Mouse (Mus musculus) C2C12 (cell line): ENCODE data around the gene Txlna. TPM values are rescaled to one million over a fixed set of nuclear protein-coding genes. Genes with fewer than 3 reads are reported as not detected.

Experiments used
- H3K27me3 ChIP-seq: one replicate; pipeline ENCODE4 v1.6.1; 2011; ENCODE audit not compliant: control insufficient read depth, insufficient read depth, insufficient read length
- H3K36me3 ChIP-seq: one replicate; pipeline ENCODE4 v1.6.1; 2011; ENCODE audit not compliant: control insufficient read depth, insufficient read depth
- H3K4me3 ChIP-seq: one replicate; pipeline ENCODE4 v1.5.1; 2011; ENCODE audit warnings: mild to moderate bottlenecking, control low read depth; ENCODE audit not compliant: poor library complexity, insufficient read depth, severe bottlenecking
- H3K79me2 ChIP-seq: one replicate; pipeline ENCODE4 v1.6.1; 2011; ENCODE audit not compliant: control insufficient read depth, insufficient read depth
- H3K79me3 ChIP-seq: one replicate; pipeline ENCODE4 v1.6.1; 2011; ENCODE audit warnings: low read depth, control low read depth
- H3ac ChIP-seq: one replicate; pipeline ENCODE3; 2011; ENCODE audit warnings: low read depth; ENCODE audit not compliant: control insufficient read depth, insufficient read length
- CEBPB ChIP-seq: IDR thresholded peaks from one replicate; pipeline ENCODE4 v1.6.1; 2011; ENCODE audit warnings: low read depth, mild to moderate bottlenecking, control low read depth, moderate library complexity
- CTCF ChIP-seq: IDR thresholded peaks from one replicate; pipeline ENCODE4 v1.5.1; 2011; ENCODE audit not compliant: control insufficient read depth, insufficient read depth, insufficient read length
- FOSL1 ChIP-seq: IDR thresholded peaks from one replicate; pipeline ENCODE4 v1.8.0; 2011; ENCODE audit warnings: mild to moderate bottlenecking, low read length; ENCODE audit not compliant: poor library complexity, insufficient read depth, severe bottlenecking
- MAX ChIP-seq: IDR thresholded peaks from one replicate; pipeline ENCODE4 v1.6.1; 2011; ENCODE audit warnings: mild to moderate bottlenecking, control low read depth
- MYOD1 ChIP-seq: IDR thresholded peaks from one replicate; pipeline ENCODE4 v1.6.1; 2011; ENCODE audit warnings: low read depth; ENCODE audit not compliant: control insufficient read depth, insufficient read length
- MYOG ChIP-seq: IDR thresholded peaks from one replicate; pipeline ENCODE4 v1.6.1; 2011; ENCODE audit not compliant: control insufficient read depth, insufficient read length; ENCODE audit errors: extremely low read depth
- USF1 ChIP-seq: IDR thresholded peaks from one replicate; pipeline ENCODE4 v1.6.1; 2011; ENCODE audit warnings: low read depth, mild to moderate bottlenecking, control low read depth, moderate library complexity
- polyA plus RNA-seq: library from polyadenylated mRNA; unstranded; fragments of >200 nt; fragmentation: generic; extraction: Trizol; gene quantifications from one replicate; pipeline ENCODE4 v1.2.1, GENCODE M21; 2012; ENCODE audit warnings: missing spikeins

Txlna gene
- polyA plus RNA-seq, 1 experiment: 43.0 TPM

- no peaks in the 10 kb centered on the region for H3K27me3 ChIP-seq
- H3K36me3 ChIP-seq: peaks cover 14% of the 10 kb centered on the region
- TF ChIP-seq CEBPB: no peak
- no peak for TF ChIP-seq MAX
- TF ChIP-seq USF1: no peak
- no peak within 1 kb of the TSS for H3K4me3 ChIP-seq
- peaks cover 8% of the 10 kb centered on the region for H3K79me2 ChIP-seq
- H3K79me3 ChIP-seq: peaks cover 4% of the 10 kb centered on the region
- H3ac ChIP-seq: no peak within 1 kb of the TSS
Observed at GRCm38 (mm10) chr4:129614093-129614492, 26.8 kb downstream of the Txlna start, which contains the start of gene Dcdc2b. TSS of gene Dcdc2b (minus strand) at chr4:129614257.

GRCm38 (mm10) chr4:129610472-129610871, 30.4 kb downstream of the Txlna start:
- Histone ChIP-seq H3K4me3 (no peak overlapping the region), H3K79me2 (no peaks in the 10 kb centered on the region), H3ac (no peak overlapping the region), H3K27me3 (no peaks in the 10 kb centered on the region), H3K36me3 (peaks cover 31% of the 10 kb centered on the region), H3K79me3 (no peaks in the 10 kb centered on the region)
- no peak for TF ChIP-seq USF1
- TF ChIP-seq CTCF: no peak
- TF ChIP-seq MYOD1: no peak
- no peak for TF ChIP-seq MYOG
- TF ChIP-seq CEBPB: no peak
- TF ChIP-seq MAX: no peak
- TF ChIP-seq FOSL1: no peak

GRCm38 (mm10) chr4:129610026-129610425, 30.8 kb downstream of the Txlna start:
- peaks cover 2% of the 10 kb centered on the region for H3K79me2 ChIP-seq

GRCm38 (mm10) chr4:129609139-129609631, 31.7 kb downstream of the Txlna start:
- H3K36me3 ChIP-seq: peaks cover 43% of the 10 kb centered on the region
- no peak overlapping the region for H3ac ChIP-seq
- peaks cover 3% of the 10 kb centered on the region for H3K79me3 ChIP-seq
- no peak for TF ChIP-seq MYOD1
- no peak for TF ChIP-seq MYOG
- no peak for TF ChIP-seq CEBPB
- TF ChIP-seq USF1: no peak
- TF ChIP-seq FOSL1: no peak
- TF ChIP-seq MAX: no peak
- no peak for TF ChIP-seq CTCF
- no peaks in the 10 kb centered on the region for H3K27me3 ChIP-seq
- H3K79me2 ChIP-seq: peaks cover 11% of the 10 kb centered on the region
- H3K4me3 ChIP-seq: no peak overlapping the region

More at GRCm38 (mm10) chr4:129610026-129610425, 30.8 kb downstream of the Txlna start:
- H3K36me3 ChIP-seq: peaks cover 35% of the 10 kb centered on the region
- no peaks in the 10 kb centered on the region for H3K27me3 ChIP-seq
- TF ChIP-seq MYOG: no peak
- TF ChIP-seq CTCF: no peak
- TF ChIP-seq FOSL1: no peak
- no peak for TF ChIP-seq MYOD1
- no peak for TF ChIP-seq USF1
- no peak for TF ChIP-seq CEBPB
- TF ChIP-seq MAX: no peak
- no peaks in the 10 kb centered on the region for H3K79me3 ChIP-seq
- H3ac ChIP-seq: no peak overlapping the region
- H3K4me3 ChIP-seq: no peak overlapping the region

GRCm38 (mm10) chr4:129608426-129609025, 32.3 kb downstream of the Txlna start:
- H3K36me3 ChIP-seq: peaks cover 50% of the 10 kb centered on the region
- no peak overlapping the region for H3ac ChIP-seq
- H3K4me3 ChIP-seq: no peak overlapping the region
- no peaks in the 10 kb centered on the region for H3K27me3 ChIP-seq
- TF ChIP-seq MAX: no peak
- TF ChIP-seq FOSL1: no peak
- TF ChIP-seq MYOD1: no peak
- TF ChIP-seq CTCF: peak; percentile 64
- no peak for TF ChIP-seq MYOG
- TF ChIP-seq USF1: no peak
- peaks cover 17% of the 10 kb centered on the region for H3K79me2 ChIP-seq
- peaks cover 7% of the 10 kb centered on the region for H3K79me3 ChIP-seq
